Comparison of ENCODE assay signal across 8 mouse cellular contexts in the genomic region with DNA sequence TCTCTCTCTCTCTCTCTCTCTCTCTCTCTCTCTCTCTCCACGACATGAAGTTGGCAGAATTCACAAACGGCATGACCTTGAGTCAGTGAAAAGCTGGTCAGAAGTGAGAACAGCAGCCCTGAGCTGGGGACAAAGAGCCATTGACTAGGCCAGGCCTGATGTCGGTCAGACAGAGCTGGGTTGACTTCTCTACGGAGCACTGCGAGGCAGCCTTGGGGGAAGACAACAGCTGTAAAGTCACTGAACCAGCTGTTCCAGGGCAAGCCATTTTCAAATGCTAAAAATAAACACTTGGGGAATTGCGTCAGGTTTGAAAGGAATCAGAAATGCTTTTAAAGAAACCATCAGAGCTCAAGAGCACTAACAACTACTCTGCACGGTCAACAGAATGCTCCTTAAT. TPM values are rescaled to one million over a fixed set of nuclear protein-coding genes. Genes with fewer than 3 reads are reported as not detected.
DNase-seq lines count a peak whose midpoint lies in the region; ATAC-seq and TF ChIP-seq lines count a peak whose summit lies in the region.

No protein-coding gene starts in this region.

- no peak for ATAC-seq in intestine, embryonic 15.5 days
- peak; percentile 36; the same call in 1 of the 2 replicates for ATAC-seq in stomach, postnatal 0 days (ENCODE audit: low FRiP score, low TSS enrichment)
- no peak for ATAC-seq in granulocyte monocyte progenitor cell, adult 5-6 weeks (replicated peaks; ENCODE audit: poor library complexity, severe bottlenecking)

- H3K27ac ChIP-seq in intestine, embryonic 15.5 days = peak overlapping the region; percentile 28
- H3K27ac ChIP-seq in stomach, postnatal 0 days (replicated peaks) = peak overlapping the region; percentile 36

- intact Hi-C loops in left cerebral cortex, postnatal 4 days (cut with DNase I) = no loop called here

- no peak overlapping the region for H3K4me3 ChIP-seq in intestine, embryonic 15.5 days (replicated peaks)
- no peak overlapping the region for H3K4me3 ChIP-seq in stomach, postnatal 0 days (ENCODE audit: low read depth, low read length)

- H3K36me3 ChIP-seq in intestine, embryonic 15.5 days = no peaks in the 10 kb centered on the region
- no peaks in the 10 kb centered on the region for H3K36me3 ChIP-seq in stomach, postnatal 0 days (ENCODE audit: control insufficient read depth, insufficient read depth, low read length)

- peak; percentile 40 for TF ChIP-seq EP300 in stomach, postnatal 0 days (optimal IDR thresholded peaks at IDR 0.05)

- no peak overlapping the region for H3K4me2 ChIP-seq in intestine, embryonic 15.5 days (replicated peaks)
- H3K4me2 ChIP-seq in stomach, postnatal 0 days (replicated peaks; ENCODE audit: low read depth) = no peak overlapping the region

- no peaks in the 10 kb centered on the region for H3K27me3 ChIP-seq in intestine, embryonic 15.5 days (replicated peaks)
- no peaks in the 10 kb centered on the region for H3K27me3 ChIP-seq in stomach, postnatal 0 days (ENCODE audit: control insufficient read depth, insufficient read depth, low read length)

- H3K9ac ChIP-seq in intestine, embryonic 15.5 days = no peak overlapping the region
- H3K9ac ChIP-seq in stomach, postnatal 0 days (ENCODE audit: low read length) = no peak overlapping the region

- TF ChIP-seq CTCF in stomach, postnatal 0 days (IDR thresholded peaks at IDR 0.05; ENCODE audit: low read depth) = no peak

- WGBS in intestine, embryonic 15.5 days = 40% methylated on average over 7 of the region's 7 CpGs
- WGBS in stomach, postnatal 0 days = 22% methylated on average over 7 of the region's 7 CpGs

- H3K9me3 ChIP-seq in intestine, embryonic 15.5 days = no peaks in the 10 kb centered on the region
- no peaks in the 10 kb centered on the region for H3K9me3 ChIP-seq in stomach, postnatal 0 days (ENCODE audit: control insufficient read depth, low read length)

- peak; percentile 52 for DNase-seq in ovary, adult 18-20 months (ENCODE audit: low spot score)
- no peak for DNase-seq in ovary, postnatal 36 days (ENCODE audit: low spot score)
- DNase-seq in forelimb bud, embryonic 11.5 days (ENCODE audit: low read depth, low spot score) = peak; percentile 40
- no peak for DNase-seq in stomach, postnatal 0 days (ENCODE audit: low spot score)
- no peak for DNase-seq in left cerebral cortex, postnatal 4 days
- no peak for DNase-seq in ovary, postnatal 10 days (ENCODE audit: low spot score)

- peaks cover 29% of the 10 kb centered on the region for H3K4me1 ChIP-seq in intestine, embryonic 15.5 days (replicated peaks)
- peaks cover under 1% of the 10 kb centered on the region for H3K4me1 ChIP-seq in stomach, postnatal 0 days (replicated peaks; ENCODE audit: control insufficient read depth, insufficient read depth)

RNA-seq across cellular contexts. Expression of gene Scarb2, which starts 13.2 kb away (rescaled TPM):
- polyA plus RNA-seq in intestine, embryonic 15.5 days (2015; fragmentation: Nextera tagmentation; extraction: Ambion mirVana) = 12.4 and 13.1 TPM in 2 replicates
- 19.1 and 20.9 TPM in 2 replicates for polyA plus RNA-seq in stomach, postnatal 0 days (2015; fragmentation: Nextera tagmentation; extraction: Ambion mirVana)
- total RNA-seq in left cerebral cortex, postnatal 4 days (2021) = 100 to 1,000 TPM; 112 to 115 TPM
- total RNA-seq in granulocyte monocyte progenitor cell, adult 5-6 weeks (2014; fragmentation: Nextera tagmentation) = 17.2 and 20.9 TPM in 2 replicates
- 41.2 and 43.1 TPM in 2 replicates for total RNA-seq in granulocyte monocyte progenitor cell, adult 5-6 weeks (2017)

RNA-seq across cellular contexts. Expression of gene Nup54, which starts 58.4 kb away (rescaled TPM):
- 51.1 and 55.5 TPM in 2 replicates for polyA plus RNA-seq in intestine, embryonic 15.5 days (2015; fragmentation: Nextera tagmentation; extraction: Ambion mirVana)
- 20.5 and 21.4 TPM in 2 replicates for polyA plus RNA-seq in stomach, postnatal 0 days (2015; fragmentation: Nextera tagmentation; extraction: Ambion mirVana)
- 10 to 100 TPM; 50.7 to 60.8 TPM for total RNA-seq in left cerebral cortex, postnatal 4 days (2021)
- 45.1 and 73.9 TPM in 2 replicates for total RNA-seq in granulocyte monocyte progenitor cell, adult 5-6 weeks (2014; fragmentation: Nextera tagmentation)
- total RNA-seq in granulocyte monocyte progenitor cell, adult 5-6 weeks (2017) = 82.6 and 103 TPM in 2 replicates

Comparison
In these comparisons a context has a peak if more than half of its experiments do, and no peak if none do; other contexts are left out.
1. DNase-seq: peak in ovary, adult 18-20 months (single experiment) and forelimb bud, embryonic 11.5 days (single experiment); none in ovary, postnatal 36 days (single experiment), stomach, postnatal 0 days (single experiment), left cerebral cortex, postnatal 4 days (single experiment) and ovary, postnatal 10 days (single experiment).